Mouse (Mus musculus): ENCODE data around the gene Ak5.
"Not testable (repeated sequence)": the region's sequence is repeated elsewhere in the genome, so short reads cannot be mapped to it uniquely, and the experiment has no call there.

The Ak5 gene

GRCm38 (mm10) chr3:152668239-152668638, at the start of gene Ak5:
TSS of gene Ak5 (minus strand) at chr3:152668360.
- no peak for DNase-seq (ENCODE audit: low spot score in 2 of 2)

- DNase-seq (ENCODE audit: low spot score in 2 of 2) = peak; percentile 87
Measured at GRCm38 (mm10) chr3:152713991-152714902, 46.1 kb upstream of the Ak5 start, which contains the start of gene Pigk. TSS of gene Pigk (plus strand) at chr3:152714100.

DNA sequence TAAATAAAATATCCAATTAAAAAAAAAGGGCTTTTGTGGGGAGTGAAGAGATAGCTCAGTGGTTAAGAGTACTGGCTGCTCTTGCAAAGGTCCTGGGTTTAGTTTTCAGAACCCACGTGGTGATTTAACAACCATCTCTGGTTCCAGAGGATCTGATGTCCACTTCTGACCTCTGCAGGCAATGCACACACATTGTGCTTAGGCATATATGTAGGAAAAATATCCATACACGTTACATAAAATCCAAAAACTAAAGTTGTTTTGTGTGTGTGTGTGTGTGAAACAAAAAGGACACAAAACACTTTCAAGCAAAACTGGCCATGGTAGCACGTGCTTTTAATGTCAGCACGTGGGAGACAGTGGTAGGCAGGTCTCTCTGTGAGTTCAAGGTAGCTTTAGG, 44.8 kb upstream of the Ak5 start:
- no peak for DNase-seq (ENCODE audit: low spot score in 2 of 2)

GRCm38 (mm10) chr3:152709936-152710335, 41.8 kb upstream of the Ak5 start:
- DNase-seq (ENCODE audit: low spot score in 2 of 2) = no peak

GRCm38 (mm10) chr3:152707321-152707823, 39.2 kb upstream of the Ak5 start:
- no peak for DNase-seq (ENCODE audit: low spot score in 2 of 2)

GRCm38 (mm10) chr3:152706901-152707300, 38.7 kb upstream of the Ak5 start:
- no peak for DNase-seq (ENCODE audit: low spot score in 2 of 2)

DNA sequence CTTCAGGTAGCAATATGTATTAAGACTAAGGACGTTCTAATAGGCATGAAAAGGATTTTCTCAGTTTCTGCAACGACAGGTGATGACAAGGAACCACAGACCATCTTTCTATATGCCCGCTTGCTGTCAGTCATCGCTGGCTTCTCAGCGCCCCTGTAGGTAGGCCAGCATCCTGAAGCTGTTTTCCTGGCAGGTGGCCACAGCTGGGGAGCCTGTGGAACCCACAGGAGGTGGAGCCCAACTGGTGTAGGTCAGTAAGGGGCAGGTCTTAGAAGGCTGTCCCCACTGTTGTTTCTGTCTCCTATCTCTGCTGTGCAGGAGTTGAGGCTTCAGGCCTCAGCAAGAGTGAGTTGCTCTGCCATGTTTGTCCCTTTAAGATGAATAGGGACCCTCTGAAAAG, 37.7 kb upstream of the Ak5 start:
- DNase-seq (ENCODE audit: low spot score in 2 of 2) = no peak

DNA sequence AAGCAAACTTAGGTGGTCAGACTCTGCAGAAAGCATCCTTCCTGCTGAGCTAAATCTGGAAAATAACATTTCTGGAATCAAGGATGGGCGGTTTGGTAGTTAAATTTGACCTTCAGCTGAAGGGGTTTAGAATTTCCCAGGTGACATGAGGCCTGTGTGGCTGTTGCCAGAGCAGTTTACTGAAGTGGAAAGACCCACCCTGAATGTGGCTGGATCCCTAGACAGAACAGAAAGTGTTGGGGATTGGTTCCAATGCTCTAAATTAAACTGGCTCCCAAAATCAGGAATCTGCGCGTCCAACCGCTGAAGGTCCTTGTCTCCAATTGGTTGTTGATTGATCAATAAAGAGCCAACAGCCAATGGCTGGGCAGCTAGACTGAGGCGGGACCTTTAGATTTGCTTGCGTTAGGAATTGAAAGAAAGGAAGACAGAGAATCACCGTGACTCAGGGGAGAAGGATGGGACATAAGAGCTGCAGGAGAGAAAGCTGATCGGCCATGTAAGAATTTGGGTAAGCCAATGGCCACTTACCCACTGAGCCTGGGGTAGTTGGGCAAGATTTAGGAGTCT, 34.2 kb upstream of the Ak5 start:
- no peak for DNase-seq (ENCODE audit: low spot score in 2 of 2)

- DNase-seq (ENCODE audit: low spot score in 2 of 2) = not testable (repeated sequence)
Measured at GRCm38 (mm10) chr3:152701536-152701935, 33.4 kb upstream of the Ak5 start.

DNA sequence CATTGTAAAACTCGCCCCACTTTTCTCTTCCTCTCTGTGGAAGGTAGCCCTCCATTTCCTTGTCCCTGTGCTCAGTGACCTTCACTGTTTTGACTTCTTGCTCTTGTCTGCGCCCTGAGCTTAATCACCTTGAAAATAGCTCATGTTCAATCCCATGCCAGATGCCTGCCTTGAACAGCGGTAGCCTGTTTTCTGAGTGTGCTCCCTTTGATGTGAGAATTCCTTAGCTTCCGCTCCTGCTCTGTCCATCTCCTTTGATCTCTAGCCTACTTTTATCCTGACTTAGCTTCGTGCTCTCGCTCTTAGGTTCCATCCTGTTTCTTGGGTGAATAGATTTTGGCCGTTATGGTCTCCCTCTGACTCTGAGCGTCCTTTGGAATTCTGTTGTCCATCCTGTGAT, 31.1 kb upstream of the Ak5 start:
- DNase-seq (ENCODE audit: low spot score in 2 of 2) = no peak

DNA sequence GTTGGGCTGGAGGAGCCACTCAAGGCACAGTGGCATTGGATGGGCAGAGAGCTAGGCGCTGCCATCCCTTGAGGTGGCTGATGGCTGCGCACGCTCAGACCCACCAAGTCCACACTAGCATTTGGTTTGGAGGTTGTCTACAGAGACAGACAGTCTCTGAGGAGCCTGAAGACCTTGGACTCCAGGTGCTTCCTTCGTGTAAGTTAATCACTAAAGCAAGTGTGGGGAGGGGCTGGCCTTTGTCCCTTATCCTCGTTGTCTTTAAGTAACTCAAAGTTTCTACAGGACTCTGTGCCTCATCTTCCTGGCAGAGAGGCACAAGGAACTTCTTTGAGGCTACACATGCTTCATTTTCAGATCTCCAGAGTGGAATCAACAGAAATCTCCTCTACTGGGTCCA, 29.9 kb upstream of the Ak5 start:
- DNase-seq (ENCODE audit: low spot score in 2 of 2) = no peak

DNA sequence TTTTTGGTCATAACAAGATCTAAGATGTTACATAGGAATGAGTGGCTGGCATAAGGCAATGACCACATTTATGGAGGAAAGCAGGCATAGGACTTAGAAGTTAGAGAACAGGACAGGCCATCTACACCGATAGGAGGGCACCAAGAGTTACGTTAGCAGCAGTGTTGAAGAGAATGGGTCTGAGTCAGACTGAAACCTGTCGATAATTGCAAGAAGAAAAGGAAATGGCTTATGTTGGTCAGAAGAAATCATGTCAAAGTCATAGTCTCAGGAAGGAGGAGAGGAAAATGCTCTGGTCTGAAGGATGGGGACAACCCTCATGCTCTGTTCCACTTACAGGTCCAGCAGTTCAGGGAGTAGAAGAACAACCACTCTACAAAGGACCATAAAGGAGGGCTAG, 26.8 kb upstream of the Ak5 start:
- DNase-seq (ENCODE audit: low spot score in 2 of 2) = no peak

GRCm38 (mm10) chr3:152689105-152689504, 20.9 kb upstream of the Ak5 start:
- DNase-seq (ENCODE audit: low spot score in 2 of 2) = no peak

DNA sequence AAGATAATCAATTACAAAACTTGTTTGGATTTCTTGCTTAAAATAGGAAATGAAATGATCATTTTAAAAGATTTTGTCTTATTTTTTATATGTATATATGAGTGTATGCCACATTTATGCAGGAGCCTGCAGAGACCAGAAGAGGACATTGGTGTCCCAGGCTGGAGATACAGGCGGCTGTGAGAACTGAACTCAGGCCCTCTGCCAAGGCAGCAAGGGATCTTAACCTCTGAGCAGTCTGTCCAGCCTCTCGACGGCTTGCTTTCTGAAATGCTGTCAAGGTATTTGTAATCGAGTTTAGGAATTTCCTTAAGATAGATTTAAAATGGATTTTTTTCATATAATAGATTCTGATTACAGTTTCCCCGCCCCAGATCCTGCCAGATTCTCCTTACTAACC, 20.4 kb upstream of the Ak5 start:
- no peak for DNase-seq (ENCODE audit: low spot score in 2 of 2)

DNA sequence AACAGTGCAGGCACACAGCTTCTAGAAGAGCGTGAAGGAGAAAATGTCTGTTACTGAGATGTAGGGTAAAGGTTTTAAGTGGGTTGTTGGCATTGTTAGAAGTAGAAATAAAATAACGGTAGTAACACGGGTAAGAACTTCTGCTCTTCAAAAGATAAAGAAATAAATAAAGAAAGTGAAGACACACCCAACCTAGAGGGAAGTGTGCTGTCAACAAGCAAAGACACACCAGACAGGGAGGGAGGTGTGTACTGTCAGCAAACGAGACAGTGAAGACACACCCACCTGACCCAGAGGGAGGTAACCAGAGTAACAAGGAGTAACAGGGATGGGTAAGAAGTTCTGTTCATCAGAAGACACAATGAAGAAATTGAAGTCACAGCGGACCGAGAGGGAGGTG, 6.5 kb upstream of the Ak5 start:
- DNase-seq (ENCODE audit: low spot score in 2 of 2) = no peak

DNA sequence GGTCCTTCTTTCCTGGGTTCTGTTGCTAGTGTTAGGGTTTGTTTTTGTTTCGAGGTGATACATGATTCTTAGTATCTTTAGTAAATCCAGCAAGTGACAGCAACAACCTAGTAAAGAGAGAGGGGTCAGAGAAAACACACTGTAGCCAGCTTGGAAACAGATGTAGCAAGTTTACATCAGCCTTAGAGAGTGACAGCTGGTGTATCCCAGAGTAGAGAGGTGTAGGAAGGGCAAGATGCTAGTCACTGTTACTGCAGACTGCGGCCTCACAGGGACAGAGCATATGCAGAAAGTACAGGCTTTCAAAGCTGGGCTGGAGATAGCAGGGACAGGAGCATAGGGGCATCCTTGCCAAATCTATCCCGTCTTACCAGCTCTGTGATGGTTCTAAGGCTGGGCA, 1.6 kb upstream of the Ak5 start:
- DNase-seq (ENCODE audit: low spot score in 2 of 2) = no peak

DNA sequence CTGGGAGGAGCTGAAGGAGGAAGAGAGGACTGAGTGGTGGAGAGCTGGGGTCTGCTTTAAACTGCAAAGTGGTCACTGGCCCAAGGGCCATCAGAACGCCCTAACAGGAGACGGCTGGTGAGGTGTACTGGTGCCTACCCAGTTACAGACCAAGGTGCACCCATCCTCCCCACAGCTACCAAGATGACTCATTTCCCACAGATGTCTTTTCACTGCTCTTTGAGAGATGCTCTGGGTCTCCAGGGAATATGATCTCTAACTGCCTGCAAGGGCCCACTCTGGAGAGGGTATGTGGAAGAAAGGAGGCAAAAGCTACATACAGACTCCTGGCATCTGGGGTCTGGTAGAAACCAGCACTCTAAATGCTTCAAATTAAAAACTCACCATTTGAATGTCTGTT, 633 bp upstream of the Ak5 start:
- peak; percentile 21 to 26 for DNase-seq (ENCODE audit: low spot score in 2 of 2)

- peak; percentile 66 to 68 for DNase-seq (ENCODE audit: low spot score in 2 of 2)
Measured at GRCm38 (mm10) chr3:152667356-152668211, 576 bp downstream of the Ak5 start.

- DNase-seq (ENCODE audit: low spot score in 2 of 2) = peak; percentile 49 to 55
Measured at GRCm38 (mm10) chr3:152666991-152667355, 1.2 kb downstream of the Ak5 start.

GRCm38 (mm10) chr3:152658592-152658991, 9.6 kb downstream of the Ak5 start:
- no peak for DNase-seq (ENCODE audit: low spot score in 2 of 2)

DNA sequence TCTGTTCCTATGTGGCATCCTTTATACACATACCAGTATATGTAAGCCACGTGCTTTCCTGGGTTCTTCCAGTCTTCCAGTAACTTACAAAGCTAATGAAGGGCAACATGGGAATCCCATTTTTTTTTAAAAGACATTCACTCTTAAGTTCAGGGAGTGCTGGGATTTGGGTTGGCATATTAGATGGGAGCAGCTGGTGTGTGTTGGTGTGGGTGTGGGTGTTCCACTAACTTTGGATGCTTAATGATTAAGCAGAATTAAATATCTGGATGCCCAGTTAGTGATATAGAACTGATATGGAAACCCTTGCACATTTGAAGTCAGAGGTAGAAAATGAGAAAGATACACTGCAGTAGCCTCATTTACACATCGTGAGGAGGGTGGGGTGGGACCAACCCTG, 16.2 kb downstream of the Ak5 start:
- DNase-seq (ENCODE audit: low spot score in 2 of 2) = no peak

DNA sequence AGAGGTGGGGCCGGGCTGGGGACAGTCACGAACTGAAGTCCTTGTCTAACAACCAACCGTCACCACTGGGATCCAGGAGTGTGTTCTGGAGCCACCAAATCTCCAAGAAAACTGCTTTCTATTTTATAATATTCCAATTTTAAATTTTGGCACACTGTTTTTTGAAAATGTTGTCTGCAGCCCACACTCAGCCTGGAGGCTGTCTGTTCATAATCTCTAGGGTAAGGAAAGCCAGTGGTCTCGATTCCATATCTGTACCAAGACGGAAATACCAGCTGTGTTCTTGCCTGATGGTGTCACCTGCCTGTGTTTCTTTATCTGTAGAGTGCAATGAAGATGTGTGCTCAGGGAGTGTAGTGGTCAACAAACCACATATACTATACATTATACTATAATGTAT, 23.6 kb downstream of the Ak5 start:
- peak in 1 of 2 experiments; percentile 59 for DNase-seq (ENCODE audit: low spot score in 2 of 2)
